Mouse (Mus musculus) telencephalon, adult 2 months (tissue): ENCODE measurements at regions not wholly inside any gene's neighbourhood (a gene's known extent, or its start where the extent isn't known, plus 50 kb on each side); places are given as distances from the start of the nearest gene placed in this dataset.
A peak's percentile ranks its signal among the peaks of the same experiment; 100 is the strongest.

Experiments used
- DNase-seq: peaks from one replicate; pipeline ENCODE4 v3.0.0-alpha.2; 2011; ENCODE audit warnings: low read depth, low spot score

- DNase-seq = no peak
Measured at GRCm38 (mm10) chr2:33983112-33983748, 95.5 kb upstream of the Mvb12b start.

GRCm38 (mm10) chr2:33981936-33982335, 94.2 kb upstream of the Mvb12b start:
- DNase-seq = no peak

DNA sequence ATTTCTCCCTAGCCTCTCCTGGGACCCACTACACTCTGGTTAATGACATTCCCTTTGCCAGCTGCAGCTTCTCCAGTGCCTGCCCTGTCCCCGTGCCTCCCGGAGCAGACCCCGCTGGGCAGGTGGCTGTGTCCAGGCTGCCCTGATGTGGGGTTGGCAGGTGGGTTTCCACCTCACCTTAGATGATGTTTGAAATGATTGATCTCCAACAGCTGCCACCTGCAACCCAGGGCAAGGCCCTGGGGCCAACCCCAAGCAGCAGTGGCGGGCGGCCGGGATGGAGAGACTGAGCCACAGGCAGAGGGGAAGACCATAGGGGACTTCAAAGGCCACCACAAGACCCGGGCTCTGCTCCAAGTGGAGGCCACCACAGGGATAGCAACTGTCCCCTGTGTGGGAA, 93.6 kb upstream of the Mvb12b start:
- DNase-seq = no peak

- no peak for DNase-seq
Measured at GRCm38 (mm10) chr2:33980884-33981283, 93.1 kb upstream of the Mvb12b start.

DNA sequence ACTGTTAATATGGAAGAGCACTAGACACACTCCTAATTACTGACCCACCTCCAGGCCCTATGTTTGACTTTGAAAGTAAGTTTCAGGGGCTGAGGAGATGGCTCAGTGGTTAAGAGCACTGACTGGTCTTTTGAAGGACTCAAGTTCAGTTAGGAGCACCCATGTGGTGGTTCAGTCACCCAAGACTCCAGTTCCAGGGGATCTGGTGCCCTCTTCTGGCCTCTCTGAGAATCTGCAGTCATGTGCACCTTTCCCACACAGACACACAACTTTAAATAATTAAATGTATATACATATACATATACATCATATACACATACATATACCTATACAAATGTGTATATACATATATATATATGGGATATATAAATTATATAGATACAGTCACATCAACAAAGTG, 91.5 kb upstream of the Mvb12b start:
- DNase-seq = no peak

DNA sequence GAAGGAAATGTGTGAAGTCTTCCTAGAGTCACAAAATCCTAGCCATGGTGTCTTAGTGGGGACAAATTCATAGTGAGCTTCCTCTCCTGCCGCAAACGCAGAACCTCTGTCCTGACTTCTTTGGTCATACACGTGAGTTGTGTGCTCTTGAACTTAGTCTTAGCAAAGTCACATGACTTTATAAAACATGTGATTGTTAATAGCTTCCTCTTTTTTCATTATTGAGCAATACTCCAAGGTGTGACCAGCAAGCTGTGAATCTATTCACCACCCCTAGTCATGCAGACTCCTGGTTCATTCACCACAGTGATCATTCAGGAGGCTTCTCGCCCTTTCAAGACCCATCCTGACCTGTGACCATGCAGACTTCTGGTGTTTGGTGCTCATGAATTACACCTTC, 90.8 kb upstream of the Mvb12b start:
- DNase-seq = no peak

DNA sequence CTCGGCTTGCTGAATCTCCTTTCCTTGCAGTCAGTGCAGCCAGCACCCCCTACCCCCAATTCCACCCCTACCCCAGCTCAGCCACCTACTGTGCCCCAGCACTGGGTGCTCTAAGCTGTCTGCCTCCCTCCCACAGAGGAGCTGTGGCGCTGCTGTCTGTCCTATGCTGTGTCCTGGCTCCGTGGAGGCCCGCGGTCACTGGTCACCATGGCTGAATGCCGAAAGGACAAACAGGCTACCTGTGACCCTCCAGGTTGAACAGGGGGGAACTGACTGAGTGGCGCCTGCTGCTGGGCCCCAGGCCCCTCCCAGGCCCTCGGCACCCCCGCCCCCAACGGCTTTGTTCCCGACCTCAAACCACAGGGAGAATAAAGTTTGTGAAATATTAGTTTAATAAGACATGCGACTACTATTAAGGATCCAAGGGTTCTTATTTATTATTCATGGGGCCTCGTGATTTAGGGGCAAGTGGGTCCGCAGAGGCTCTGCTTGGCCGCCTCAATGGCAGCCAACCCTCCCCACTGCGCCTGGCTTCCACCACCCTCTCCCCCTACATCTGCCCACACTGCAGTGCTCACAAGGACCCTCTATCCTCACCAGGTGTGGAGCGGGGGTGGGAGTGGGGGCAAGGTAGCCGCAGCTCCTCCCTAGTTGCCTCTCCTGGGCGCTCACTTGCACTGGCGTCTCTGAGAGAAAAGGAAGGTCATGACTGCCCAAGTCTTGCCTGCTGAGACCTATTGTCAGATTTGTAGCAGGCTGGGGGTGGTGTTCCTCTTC, 90.0 kb upstream of the Mvb12b start:
- DNase-seq = no peak

- DNase-seq = no peak
Measured at GRCm38 (mm10) chr2:33977151-33977550, 89.4 kb upstream of the Mvb12b start.

DNA sequence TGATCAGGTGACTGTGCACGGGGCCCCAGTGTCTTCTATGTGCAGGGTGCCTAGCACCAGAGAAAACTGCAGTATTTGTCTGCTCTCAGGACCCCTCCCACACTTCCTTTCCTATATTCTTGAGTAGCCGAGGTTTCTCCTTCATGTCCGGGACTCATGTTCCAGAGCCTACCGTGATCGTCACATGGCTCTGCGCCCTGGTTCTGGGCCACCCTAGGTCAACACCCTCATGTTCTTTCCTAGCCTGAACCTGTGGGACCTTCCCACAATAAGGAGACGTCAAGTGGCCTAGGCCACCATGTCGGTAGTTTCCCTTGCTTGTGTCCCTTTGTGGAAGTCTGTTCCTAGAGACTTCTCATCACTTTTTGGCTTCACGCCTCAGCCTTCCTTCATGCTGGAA, 88.4 kb upstream of the Mvb12b start:
- DNase-seq = no peak

- no peak for DNase-seq
Measured at GRCm38 (mm10) chr2:33975423-33976127, 87.8 kb upstream of the Mvb12b start.

- DNase-seq = no peak
Measured at GRCm38 (mm10) chr2:33974737-33975422, 87.1 kb upstream of the Mvb12b start.

DNA sequence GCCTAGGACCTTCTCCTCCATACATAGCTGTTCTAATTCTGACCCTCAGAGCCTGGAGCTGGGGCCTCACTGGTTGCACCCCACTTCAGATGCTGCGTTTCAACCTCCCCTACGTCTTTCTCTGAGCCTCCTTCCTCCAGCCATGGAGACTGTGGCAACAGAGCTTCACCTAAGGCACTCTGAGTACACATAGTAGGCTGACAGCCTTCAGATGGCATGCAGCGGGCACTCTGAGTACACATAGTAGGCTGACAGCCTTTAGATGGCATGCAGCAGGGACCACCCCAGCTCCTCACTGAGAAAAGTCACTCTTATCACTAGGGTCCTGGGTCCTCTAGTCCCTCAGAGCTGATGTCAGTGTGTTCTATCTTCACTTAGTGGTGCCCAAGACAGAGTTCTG, 86.3 kb upstream of the Mvb12b start:
- no peak for DNase-seq

GRCm38 (mm10) chr2:33973213-33973834, 85.6 kb upstream of the Mvb12b start:
- peak; percentile 35 for DNase-seq

DNA sequence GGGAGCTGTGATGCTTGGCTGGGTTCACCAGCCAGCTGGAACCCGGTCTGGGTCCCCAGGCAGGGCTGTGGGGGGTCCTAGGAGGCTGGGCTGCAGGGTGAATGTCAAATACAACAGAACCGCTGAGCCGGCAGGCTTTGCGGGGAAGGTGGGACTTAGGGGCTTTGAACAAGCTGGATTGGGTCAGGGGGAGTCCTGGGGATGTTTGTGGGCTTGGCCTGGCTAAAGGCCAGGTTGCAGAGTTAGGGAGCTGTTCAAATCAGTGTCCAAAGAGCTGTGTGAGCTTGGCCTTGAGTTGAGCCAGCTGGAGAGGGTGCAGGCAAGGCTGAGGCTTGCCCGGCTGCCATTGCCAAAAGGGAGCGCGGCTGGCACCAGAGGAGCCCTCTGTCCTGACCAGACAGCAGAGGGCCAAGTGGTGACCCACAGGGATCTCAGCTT, 79.3 kb upstream of the Mvb12b start:
- DNase-seq = no peak

GRCm38 (mm10) chr2:33966389-33966983, 78.7 kb upstream of the Mvb12b start:
- no peak for DNase-seq

DNA sequence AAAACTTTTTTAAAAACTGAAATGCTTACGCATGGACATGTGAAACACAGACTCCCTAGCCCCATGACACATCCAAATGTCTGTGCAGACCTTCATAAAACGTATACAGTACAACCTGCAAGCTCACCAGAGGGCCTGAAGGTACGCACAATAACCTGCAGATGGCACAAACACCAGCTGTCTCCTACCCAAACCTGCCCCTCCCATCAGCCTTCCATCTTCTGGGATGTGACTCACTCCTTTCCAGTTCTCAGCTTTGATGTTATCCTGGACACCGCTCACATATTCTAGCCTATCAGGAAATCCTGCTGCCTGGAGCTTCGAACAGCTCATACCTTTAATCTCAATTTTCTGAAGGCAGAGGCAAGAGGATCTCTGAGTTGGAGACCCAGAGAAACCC, 76.3 kb upstream of the Mvb12b start:
- no peak for DNase-seq

GRCm38 (mm10) chr2:33962355-33963037, 74.8 kb upstream of the Mvb12b start:
- DNase-seq = no peak

DNA sequence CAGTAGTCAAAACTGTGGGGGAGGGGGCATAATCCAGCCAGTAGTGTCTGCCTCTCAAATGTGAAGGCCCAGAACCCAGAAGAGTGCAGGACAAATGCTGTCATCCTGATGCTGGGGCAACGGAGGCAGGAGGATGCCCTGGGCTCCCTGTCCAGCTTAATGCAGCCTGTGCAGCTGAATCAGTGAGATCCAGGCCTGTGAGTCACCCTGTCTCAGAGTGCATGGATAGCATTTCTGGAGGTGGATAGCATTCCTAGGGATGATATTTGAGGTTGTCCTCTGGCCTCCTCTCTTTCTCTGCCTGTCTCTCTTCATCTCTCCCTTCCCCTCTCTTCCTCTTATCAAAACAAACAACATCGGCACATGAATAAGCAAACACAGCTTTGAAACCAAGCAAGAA, 73.8 kb upstream of the Mvb12b start:
- no peak for DNase-seq

DNA sequence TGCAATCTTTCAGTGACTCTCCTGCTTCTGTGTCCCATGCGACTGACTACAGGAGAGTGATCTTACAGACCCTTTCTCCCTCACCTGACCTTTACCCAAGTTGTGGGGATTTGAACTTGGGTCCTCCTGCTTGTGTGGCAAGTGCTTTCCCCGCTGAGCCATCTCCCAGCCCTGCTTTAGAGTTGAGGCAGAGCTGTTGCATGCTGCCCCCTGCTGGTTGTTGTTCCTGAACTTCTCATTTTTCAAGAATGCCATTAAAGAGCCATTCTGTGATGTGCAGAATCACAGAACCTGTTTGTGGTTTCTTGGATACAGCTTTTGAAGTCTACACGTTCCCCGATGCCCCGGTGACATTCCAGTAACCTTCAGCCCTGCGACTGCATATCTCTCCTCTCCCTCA, 70.0 kb upstream of the Mvb12b start:
- no peak for DNase-seq

DNA sequence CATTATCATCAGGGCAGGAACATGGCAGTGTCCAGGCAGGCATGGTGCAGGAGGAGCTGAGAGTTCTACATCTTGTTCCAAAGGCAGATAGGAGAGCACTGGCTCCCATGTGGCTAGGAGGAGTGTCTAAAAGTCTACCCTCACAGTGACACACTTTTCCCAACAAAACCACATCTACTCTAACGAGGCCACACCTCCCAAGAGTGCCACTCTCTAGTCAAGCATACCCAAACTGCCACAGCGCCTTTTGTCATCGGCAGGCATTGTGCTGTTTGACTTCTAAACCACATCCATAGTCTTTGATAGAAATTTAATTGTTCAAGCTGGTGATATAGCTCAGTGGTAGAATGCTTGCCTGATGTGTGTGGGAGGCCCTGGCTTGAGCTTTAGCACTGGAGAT, 56.6 kb upstream of the Mvb12b start:
- no peak for DNase-seq

- DNase-seq = no peak
Measured at GRCm38 (mm10) chr2:33942085-33942484, 54.3 kb upstream of the Mvb12b start.
